Mouse (Mus musculus) WW6 (cell line): ENCODE data around the gene Dnmt3b.
"Not testable (repeated sequence)": the region's sequence is repeated elsewhere in the genome, so short reads cannot be mapped to it uniquely, and the experiment has no call there.

ENCODE experiments used
- DNase-seq: peaks from one replicate; pipeline ENCODE4 v3.0.0-alpha.2; 2013; ENCODE audit warnings: low read depth, low spot score

Dnmt3b gene

GRCm38 (mm10) chr2:153633259-153633658, 16.0 kb upstream of the Dnmt3b start:
- no peak for DNase-seq

GRCm38 (mm10) chr2:153638977-153639680, 10.1 kb upstream of the Dnmt3b start:
- DNase-seq: no peak

DNA sequence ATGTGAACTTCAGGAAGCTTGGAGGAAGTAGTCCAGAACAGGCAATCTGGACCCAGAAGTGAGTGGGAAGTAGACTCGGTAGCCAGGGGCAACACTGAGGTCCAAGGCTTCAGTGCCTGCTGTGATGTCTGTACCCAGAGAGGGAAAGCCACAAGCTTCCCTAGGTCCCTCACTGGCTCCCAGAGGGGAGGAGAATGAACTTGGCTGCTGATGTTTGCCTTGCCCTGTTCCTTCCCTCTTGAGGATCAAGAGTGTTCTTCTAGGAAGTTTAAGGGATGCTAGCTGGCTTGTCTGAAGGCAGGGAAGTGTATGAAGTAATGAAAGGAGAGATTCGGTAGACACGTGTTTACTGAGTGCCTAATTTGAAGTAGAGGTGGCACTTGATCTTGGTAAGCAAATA, 6.8 kb upstream of the Dnmt3b start:
- no peak for DNase-seq

DNA sequence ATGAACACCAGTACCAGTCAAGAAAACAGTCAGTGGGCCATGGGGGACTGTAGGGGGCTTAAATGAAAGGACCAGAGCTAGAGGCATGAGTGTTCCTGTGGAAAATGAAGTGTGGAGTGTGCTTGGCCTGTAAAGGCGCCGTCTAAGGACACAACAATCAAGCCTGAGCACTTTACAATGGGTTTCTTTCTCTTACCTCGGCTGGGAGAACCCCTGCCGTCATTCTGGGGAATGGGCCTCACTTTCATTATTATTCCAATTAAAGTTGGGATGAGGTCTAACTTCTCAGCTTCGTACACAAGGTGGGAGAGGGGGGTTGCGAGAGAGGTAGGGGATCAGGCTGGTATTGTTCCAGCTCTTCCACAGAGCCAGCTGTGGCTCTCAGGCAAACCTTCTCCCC, 6.3 kb upstream of the Dnmt3b start:
- no peak for DNase-seq

DNA sequence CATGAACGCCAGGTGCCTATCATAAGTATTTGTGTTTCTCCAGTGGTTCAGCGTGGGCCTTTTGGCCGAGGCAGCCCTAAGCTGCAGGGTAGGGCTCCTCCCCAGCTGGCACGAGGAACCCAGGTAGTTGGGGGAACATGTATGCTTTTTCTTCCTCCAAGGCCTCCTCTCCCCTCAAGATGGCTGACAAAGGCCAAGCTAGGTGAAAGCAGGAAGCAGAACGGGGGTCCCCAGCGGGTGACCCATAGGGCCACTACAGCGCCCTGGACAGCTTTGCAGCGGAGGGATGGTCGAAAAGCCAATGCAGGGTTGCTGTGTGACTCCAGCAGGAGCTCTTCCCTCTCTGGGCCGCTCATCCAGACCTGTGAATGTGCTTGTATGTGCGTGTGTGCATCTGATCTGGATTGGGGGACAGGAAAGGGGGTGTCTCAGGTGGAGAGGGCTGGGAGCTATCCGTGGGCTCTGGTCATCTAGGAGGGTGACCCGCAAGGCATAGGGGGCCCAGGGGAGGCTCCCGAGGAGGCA, 415 bp upstream of the Dnmt3b start:
- no peak for DNase-seq

GRCm38 (mm10) chr2:153650014-153650687, 901 bp downstream of the Dnmt3b start:
- no peak for DNase-seq

DNA sequence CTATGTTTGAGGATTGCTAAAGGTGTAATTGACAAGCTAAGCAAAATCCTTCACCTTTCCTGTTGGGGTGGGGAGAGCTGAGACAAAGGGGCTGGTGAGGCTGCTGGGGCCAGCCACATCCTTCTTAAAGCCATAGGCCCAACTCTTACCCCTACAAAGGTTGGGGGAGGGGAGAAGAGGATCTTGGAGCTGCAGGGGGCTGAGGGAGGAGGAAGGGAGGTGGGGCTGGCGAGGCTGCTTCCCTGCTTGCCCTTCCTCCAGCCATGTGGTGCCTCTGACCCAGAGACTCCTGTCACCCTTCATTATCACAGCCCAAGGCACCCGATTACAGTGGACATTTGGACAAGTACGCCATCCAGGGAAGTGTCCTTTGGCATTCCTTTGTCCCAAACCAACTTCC, 2.4 kb downstream of the Dnmt3b start:
- DNase-seq: no peak

DNA sequence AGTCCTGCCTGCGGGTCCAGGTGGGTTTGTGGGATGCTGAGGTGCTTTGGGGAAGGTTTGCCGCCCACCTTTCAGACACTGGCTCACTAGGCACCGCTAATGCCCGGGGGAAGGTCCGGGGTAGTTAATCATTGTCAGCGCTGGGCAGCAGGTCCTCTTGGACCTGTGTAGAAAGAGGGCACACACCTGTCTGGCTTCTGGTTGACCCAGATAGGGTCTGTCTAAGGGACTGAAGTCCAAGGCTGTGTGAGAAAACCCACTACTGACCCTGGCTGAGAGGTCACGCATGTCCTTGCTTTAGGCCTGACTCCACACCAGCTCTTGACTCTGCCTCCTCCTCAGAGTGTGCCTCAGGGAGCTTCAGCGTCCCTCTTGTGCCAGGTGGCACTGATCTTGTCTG, 8.4 kb downstream of the Dnmt3b start:
- DNase-seq: not testable (repeated sequence)

DNA sequence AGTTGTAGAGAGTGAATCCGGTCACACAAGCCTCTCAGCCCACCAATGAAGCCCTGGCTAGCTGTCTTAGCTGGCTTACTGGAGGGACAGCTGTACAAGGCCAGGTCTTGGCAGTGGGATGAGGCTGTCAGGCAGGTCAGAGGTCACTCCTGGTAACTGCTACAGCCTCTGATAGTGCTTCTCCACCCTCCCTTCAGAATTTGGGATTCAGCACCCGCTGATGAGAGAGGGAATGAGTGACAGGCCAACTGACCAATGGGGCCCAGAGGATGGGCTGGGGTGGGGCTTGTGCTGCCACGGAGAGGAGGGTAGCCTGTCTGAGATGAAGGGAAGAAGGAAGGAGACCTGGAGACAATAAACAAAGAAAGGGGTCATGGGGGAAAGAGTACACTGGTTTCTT, 11.4 kb downstream of the Dnmt3b start:
- no peak for DNase-seq

DNA sequence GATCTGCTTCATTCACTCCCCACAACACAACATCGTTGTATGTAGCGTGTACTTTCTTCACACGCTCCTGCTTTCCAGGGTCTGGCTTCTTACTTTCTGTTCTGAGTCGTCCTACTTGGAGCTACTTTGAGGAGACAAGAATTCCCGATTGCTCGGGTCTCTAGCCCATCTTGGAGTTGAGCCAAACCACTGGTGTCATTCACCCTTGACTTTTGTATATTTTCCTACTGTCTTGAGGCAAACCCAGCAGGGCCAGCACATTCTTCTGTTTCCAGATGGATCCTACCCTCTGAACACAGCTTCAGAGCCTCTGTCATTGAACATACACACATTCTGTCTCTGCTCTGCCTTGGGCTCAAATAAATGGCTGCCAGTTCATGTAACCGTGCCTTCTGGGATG, 16.2 kb downstream of the Dnmt3b start:
- no peak for DNase-seq

- DNase-seq: no peak
Observed at GRCm38 (mm10) chr2:153668754-153669376, 19.6 kb downstream of the Dnmt3b start.

- no peak for DNase-seq
Observed at GRCm38 (mm10) chr2:153670111-153670510, 20.9 kb downstream of the Dnmt3b start.

- DNase-seq: no peak
Observed at GRCm38 (mm10) chr2:153672619-153673018, 23.4 kb downstream of the Dnmt3b start.

DNA sequence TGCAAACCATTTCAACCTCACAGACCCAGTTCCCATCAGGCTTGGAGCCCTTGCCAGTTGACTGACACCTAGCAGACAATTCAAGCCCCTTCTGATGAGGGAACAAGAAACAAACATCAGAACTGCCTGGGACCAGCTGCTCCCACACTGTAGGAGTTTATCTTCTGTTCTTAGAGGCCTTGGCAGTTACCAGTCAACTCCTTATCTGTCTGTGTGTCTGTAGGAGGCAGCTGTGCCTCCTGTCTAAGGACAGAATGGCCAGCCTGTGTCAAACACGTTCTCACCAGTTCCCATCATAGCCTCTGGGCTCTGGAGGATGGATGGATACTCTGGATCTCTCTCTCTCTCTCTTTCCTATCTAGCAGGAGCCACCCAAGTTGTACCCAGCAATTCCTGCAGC, 26.1 kb downstream of the Dnmt3b start:
- DNase-seq: not testable (repeated sequence)

- no peak for DNase-seq
Observed at GRCm38 (mm10) chr2:153676944-153677343, 27.7 kb downstream of the Dnmt3b start.

DNA sequence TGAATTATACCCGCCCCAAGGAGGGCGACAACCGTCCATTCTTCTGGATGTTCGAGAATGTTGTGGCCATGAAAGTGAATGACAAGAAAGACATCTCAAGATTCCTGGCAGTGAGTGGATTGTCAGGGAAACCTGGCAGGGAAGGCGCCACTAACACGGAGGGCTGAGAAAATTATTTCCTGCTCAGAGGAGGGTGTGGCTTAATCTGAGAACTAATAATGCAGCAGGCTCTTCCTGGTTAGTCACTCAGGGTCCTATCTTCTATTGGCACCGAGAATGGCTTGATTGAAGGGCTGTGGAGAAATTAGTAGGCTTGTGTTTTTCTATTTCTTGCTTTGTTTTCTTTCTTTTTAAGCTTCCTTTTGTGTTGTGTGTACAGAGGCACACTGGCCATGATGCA, 28.3 kb downstream of the Dnmt3b start:
- no peak for DNase-seq

DNA sequence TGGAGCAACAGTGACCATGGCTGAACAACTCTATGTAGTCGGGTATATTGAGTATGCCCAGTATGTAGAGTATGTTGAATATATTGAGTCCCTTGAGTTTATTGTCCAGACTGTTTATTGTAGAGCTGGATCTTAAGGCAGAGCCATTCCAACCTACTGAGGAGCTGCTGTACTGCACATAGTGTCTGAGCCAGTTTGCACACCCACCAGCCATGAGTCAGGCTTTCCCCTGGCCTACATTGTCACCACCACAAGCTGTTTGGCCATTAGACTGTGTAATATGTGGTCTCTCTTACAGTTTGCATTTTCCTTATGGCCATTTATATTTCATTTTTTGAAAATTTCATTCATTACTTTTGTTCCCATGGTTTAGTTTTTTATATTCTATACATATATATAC, 30.7 kb downstream of the Dnmt3b start:
- DNase-seq: no peak

DNA sequence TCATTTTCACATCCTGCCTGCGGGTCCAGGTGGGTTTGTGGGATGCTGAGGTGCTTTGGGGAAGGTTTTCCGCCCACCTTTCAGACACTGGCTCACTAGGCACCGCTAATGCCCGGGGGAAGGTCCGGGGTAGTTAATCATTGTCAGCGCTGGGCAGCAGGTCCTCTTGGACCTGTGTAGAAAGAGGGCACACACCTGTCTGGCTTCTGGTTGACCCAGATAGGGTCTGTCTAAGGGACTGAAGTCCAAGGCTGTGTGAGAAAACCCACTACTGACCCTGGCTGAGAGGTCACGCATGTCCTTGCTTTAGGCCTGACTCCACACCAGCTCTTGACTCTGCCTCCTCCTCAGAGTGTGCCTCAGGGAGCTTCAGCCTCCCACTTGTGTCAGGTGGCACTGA, 44.2 kb downstream of the Dnmt3b start:
- DNase-seq: not testable (repeated sequence)

- DNase-seq: no peak
Observed at GRCm38 (mm10) chr2:153694462-153695085, 45.3 kb downstream of the Dnmt3b start.

DNA sequence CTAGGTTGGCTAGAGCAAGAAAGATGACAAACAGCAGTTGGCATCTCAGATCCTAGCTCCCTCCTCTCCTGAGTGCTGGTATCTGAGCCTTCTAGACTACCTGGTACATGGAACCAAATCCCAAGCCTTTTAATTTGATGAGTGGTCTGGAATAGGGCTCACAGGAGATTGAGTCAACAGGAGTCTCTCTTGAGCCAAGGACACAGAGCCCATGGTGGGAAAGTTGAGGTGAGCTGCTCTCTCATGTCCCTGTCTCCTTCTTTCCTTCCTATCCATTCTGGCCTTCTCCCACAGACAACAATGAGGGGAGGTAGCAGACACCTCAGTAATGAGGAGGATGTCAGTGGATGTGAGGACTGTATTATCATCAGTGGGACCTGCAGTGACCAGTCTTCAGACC, 47.1 kb downstream of the Dnmt3b start, which contains the start of gene Dnmt3c:
TSS of gene Dnmt3c (plus strand) at position 301 of the 400 bp plus-strand sequence.
- DNase-seq: no peak

DNA sequence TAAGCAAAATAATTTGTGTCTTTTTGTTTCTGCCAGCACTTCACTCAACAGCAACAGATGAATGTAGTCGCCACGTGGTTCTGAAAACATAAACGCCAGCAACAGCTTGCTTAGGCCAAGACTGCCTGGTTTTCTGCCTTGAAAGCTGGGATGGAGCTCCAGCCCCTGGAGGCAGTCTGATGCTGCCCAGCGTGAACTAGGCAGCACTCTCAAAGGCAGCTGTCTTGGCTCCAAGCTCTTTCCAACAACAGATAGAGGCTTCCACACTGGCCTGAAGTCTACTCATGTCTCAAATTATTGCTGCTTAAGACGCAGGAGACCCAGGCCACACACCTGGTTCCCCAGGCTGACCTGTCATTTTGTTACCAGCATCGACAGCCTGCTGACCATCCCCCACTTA, 54.1 kb downstream of the Dnmt3b start:
- DNase-seq: no peak

DNA sequence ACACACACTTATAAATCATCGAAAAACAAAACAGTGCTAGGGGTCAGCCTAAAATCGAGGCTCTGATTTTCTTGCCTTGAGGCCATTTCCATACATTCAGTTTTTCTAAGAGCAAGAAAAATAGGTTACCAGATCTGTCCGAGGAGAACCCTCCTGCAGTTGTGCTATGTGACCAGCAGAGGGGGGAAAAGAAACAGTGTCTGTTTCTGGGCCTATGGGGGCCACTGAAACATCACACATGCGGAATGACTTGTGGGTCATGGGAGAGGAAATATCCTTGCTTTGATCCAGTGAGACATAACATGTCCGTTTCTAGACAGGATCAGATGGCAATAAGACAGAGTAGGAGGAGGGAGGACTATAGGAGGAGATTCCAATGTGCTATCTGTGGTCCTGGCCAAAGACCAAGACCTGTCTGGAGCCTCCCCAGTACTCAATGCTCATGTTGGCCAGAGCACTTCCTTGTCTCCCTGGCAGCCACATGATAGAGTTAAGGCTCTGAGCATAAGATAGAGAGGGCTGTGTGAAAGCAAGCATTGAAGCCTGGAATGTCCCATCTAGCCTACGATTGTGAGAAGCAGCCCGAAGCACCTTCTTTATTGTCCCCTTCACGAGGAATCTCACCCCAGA, 61.6 kb downstream of the Dnmt3b start:
- no peak for DNase-seq
